Mouse (Mus musculus) G1E-ER4 (cell line): ENCODE measurements around the gene Ugt2b34. TPM values are rescaled to one million over a fixed set of nuclear protein-coding genes. Genes with fewer than 3 reads are reported as not detected.

Experiments used
- GATA1 ChIP-seq: IDR thresholded peaks from one replicate; pipeline ENCODE4 v1.8.0; 2012; ENCODE audit warnings: low read length, inconsistent platforms
- polyA plus RNA-seq: library from polyadenylated mRNA; stranded (reverse); fragments of >175 nt; gene quantifications from 2 replicates; pipeline ENCODE4 v1.2.3, GENCODE M21; 2012

Ugt2b34 gene
- polyA plus RNA-seq: not detected in 2 replicates

GRCm38 (mm10) chr5:86906758-86907157 lies at the start of gene Ugt2b34:
Ugt2b34 (minus strand) TSS chr5:86906937.
- no peak for TF ChIP-seq GATA1

- no peak for TF ChIP-seq GATA1
Measured at GRCm38 (mm10) chr5:86942111-86942510, 35.4 kb upstream of the Ugt2b34 start.

DNA sequence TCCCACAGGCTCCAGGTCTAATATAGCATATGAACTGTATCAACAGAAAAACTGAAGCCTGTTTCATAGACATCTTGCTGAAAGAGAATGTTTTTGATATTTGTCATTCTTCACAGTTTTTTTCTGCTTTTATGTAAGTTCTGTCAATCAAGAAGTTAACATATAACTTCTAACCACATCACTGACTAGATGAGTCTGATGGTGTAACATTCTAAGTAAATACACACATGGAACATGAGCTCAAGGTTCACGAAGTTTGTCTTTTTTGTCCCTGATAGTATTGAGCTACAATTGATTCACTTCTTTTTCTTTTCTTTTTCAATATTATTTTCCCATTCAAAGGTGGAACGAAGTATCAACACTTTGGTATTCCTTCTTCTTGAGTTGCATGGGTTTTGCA lies 19.7 kb upstream of the Ugt2b34 start, which contains the start of gene Ugt2b1:
Gene Ugt2b1, minus strand, starts transcription at position 105 of the 400 bp plus-strand sequence.
- no peak for TF ChIP-seq GATA1

DNA sequence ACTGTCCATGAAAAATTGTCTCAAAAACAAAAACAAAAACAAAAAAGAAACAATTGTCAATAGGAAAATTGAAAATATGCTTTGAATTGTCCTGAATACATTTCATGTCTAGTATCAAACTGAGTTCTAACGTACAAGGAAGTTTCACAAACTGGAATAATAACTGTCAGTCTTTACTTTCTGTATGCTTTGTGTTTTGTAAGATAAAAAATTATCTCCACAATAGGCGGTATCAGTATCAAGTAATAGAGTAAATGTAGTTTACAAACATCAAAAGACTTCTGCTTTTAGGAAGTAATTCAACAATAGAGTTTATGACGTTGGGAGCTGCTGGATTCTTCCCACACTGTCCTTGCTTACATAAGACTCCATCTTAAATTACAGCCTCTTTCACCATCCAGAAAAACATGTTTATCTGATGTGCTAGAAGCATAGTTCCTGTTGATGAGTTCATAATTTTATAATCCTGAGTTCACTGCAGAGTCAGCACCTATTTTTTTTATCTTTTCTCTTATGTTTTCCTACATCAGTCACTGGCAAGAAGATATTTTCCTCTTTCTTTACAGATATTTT lies 14.0 kb upstream of the Ugt2b34 start:
- TF ChIP-seq GATA1: no peak

- no peak for TF ChIP-seq GATA1
Measured at GRCm38 (mm10) chr5:86911357-86912099, 4.8 kb upstream of the Ugt2b34 start.

DNA sequence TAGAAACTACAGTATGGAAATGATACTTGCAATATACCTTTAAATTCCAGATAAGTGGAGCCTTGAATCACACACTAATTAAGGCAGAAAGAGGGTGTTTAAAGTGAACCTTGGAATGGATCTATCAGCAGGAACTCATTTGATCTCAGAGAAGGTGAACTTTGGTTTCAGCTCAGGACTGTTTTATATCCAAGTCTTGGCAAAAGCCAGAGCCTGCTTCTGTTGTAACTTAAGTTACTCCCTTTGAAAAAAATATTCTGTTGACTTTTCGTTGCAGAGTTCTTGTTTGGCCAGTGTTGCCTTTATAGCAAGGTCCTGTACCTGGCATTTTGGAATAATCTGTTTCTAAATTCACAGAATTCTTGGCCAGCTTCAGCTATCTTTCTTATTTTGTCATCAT lies 4.0 kb upstream of the Ugt2b34 start:
- no peak for TF ChIP-seq GATA1

- no peak for TF ChIP-seq GATA1
Measured at GRCm38 (mm10) chr5:86889933-86890332, 16.8 kb downstream of the Ugt2b34 start.

- no peak for TF ChIP-seq GATA1
Measured at GRCm38 (mm10) chr5:86888420-86888819, 18.3 kb downstream of the Ugt2b34 start.

DNA sequence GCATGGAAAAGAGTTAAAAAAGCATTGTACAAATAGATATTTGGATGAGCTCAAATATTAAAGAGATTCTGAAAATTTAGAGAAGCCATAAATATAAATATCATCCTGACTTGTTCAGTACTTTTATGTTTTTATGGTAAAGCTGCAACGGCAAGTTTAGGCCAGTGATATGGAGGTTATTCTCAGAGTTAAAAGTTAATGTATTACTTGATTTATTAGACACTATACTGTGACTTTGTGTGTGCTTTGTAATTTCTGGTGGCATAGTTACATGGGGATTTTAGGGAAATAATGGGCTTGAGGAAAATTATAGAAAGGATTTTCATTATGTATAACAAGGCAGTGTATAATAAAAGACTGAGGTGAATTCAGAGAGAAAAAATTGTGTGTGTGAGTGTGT lies 19.7 kb downstream of the Ugt2b34 start:
- TF ChIP-seq GATA1: no peak

GRCm38 (mm10) chr5:86886620-86887019 lies 20.1 kb downstream of the Ugt2b34 start:
- TF ChIP-seq GATA1: no peak

DNA sequence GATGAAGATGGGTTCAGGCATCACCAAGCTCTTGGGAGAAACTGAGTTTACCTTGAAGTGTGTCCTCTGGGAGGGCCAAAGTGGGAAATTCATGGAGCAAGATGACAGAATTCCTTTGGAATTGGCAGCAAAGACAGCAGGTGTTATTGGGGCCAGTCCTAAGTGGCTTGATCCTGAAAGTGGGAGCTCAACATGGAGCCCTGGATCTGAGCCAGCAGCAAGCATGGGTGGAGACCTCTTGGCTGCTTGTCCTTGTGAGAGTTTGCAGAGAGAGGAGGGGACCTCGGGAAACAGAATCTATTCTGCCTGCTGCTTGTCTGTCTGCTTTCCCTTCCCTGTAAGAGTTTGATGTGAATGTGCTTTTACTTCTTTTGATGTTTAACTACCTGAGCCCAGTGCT lies 34.9 kb downstream of the Ugt2b34 start:
- no peak for TF ChIP-seq GATA1

DNA sequence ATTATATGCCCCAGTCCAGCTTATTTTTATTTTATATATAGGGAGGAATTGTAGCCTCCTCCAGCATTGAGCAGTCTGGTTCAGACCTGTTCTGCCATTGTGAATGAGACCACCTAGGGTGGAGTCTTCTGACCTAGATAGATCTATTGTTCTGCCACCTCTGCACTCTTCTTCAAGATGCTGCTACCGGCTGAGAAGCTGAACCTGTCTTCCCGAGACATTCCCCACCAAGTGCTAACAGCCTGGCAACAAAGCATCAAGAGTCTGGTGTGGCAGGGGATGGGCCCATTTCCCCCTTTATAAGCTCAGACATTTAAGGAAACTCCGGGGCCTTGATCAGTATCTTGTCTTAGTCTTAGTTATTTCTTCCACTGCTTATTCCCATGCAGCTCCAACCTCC lies 48.4 kb downstream of the Ugt2b34 start:
- TF ChIP-seq GATA1: no peak

DNA sequence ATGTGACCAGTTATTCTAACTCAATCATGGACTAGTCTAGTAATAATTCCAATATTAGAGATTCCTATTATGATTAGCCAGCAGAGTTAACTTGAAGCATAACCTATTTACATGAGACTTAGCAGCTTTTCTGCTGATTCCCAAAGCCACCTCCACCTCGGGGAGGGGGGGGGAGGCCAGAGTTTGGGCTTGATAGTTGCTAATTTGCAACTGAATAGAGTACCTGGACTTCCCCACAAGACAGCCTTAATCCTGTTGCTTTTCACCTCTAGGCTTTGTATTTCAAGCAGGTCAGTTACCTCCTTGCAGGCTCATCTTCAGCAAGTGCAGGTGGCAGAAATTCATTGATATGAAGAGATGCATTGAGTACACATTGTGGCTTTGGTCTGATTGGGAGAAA lies 49.1 kb downstream of the Ugt2b34 start:
- TF ChIP-seq GATA1: no peak

DNA sequence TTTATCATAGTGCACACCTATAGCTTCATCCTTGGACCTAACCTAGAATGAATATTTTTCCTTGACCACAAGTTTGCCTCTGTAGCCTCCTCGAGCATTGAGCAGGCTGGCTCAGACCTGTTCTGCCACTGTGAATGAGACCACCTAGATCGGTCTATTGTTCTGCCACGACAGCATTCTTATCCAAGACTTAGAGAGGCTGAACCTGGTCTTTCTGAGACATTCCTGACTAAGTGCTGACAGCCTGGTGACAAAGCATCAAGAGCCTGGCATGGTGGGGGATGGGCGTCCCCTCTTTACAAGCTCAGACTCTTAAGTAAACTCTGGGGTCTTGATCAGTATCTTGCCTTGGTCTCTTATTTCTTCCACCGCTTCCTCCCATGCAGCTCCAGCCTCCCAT lies 55.1 kb downstream of the Ugt2b34 start:
- no peak for TF ChIP-seq GATA1

GRCm38 (mm10) chr5:86850104-86850503 lies 56.6 kb downstream of the Ugt2b34 start:
- no peak for TF ChIP-seq GATA1

DNA sequence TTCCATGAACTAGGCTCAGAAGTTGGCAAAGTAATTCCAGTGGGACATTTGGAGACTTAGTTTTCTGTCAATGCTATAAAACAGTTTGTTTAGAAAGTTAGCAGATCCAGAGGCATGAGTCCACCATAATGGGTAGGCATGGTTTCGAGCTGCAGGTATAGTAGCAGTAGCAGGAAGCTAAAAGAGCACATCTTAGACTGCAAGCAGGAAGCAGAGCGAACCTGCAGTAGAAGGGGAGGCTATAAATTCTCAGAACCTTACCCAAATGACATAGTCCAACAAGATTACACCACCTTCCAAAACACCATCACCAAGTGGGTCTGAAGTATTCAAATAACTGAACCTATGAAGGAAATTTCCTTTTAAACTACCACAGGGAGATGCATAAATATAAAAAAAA lies 66.5 kb downstream of the Ugt2b34 start:
- no peak for TF ChIP-seq GATA1

Other genes with a start within 250 kb of the Ugt2b34 start
- gene Tmprss11b, start 230.6 kb downstream of the Ugt2b34 start, polyA plus RNA-seq: not detected in 2 replicates
- gene Tmprss11e, start 161.1 kb downstream of the Ugt2b34 start, polyA plus RNA-seq: not detected in 2 replicates
- gene Ythdc1, start 102.7 kb downstream of the Ugt2b34 start, polyA plus RNA-seq: 17.6 and 24.8 TPM in 2 replicates
- not detected in 2 replicates for gene Ugt2b1, start 19.6 kb upstream of the Ugt2b34 start, polyA plus RNA-seq
- gene Ugt2b35, start 93.9 kb upstream of the Ugt2b34 start, polyA plus RNA-seq: not detected in 2 replicates
- not detected in 2 replicates for gene Ugt2b36, start 185.6 kb upstream of the Ugt2b34 start, polyA plus RNA-seq
- gene Ugt2b5, start 233.4 kb upstream of the Ugt2b34 start, polyA plus RNA-seq: not detected in 2 replicates